Mouse (Mus musculus): Measurements from ENCODE around the gene Ripor2.

DNA sequence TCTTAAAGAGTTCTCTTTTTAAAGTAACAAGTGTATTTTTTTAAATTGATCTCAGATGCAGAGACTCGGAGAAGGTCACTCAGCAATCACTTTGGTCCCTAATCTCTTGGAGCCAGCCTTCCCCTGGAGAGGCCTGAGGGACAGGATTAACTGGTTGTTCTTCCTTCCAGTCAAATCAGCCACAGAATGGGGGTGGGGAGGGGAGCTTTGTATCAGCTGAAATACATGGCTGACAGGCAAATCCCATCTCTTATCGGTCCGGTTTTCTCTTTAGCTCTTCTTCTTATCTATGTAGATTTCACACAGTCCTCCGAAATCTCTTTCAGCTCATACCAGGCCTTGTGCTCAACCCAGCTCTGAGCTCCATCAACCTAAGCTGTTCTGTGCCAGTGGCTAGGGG lies 48.4 kb downstream of the Ripor2 start:
- TF ChIP-seq CTCF (IDR thresholded peaks at IDR 0.05; ENCODE audit: borderline replicate concordance, control insufficient read depth, extremely low read depth, insufficient read depth, low read length, poor library complexity) (no peak), POLR2A (IDR thresholded peaks at IDR 0.05; ENCODE audit: control insufficient read depth, extremely low read depth, insufficient read depth, low read length, poor library complexity) (no peak)
